Mouse (Mus musculus) midbrain, embryonic 13.5 days (tissue): Measurements from ENCODE around the gene Wdr91. TPM values are rescaled to one million over a fixed set of nuclear protein-coding genes. Genes with fewer than 3 reads are reported as not detected.

Source experiments
- ATAC-seq: fragments of 200-750 bp; cut with Nextera tagmentation; 2 replicates; pipeline ENCODE4 v1.8.0; 2017; ENCODE audit warnings: mild to moderate bottlenecking, moderate TSS enrichment, moderate library complexity
- H3K27ac ChIP-seq: fragments of 300-500 bp; sonication (generic); 2 replicates; pipeline ENCODE4 v1.5.1; 2015; ENCODE audit warnings: inconsistent platforms, mild to moderate bottlenecking, moderate library complexity
- H3K27me3 ChIP-seq: fragments of 300-500 bp; sonication (generic); 2 replicates; pipeline ENCODE4 v1.6.1; 2015; ENCODE audit warnings: mild to moderate bottlenecking, inconsistent platforms
- H3K36me3 ChIP-seq: fragments of 300-500 bp; sonication (generic); 2 replicates; pipeline ENCODE4 v1.6.1; 2015; ENCODE audit warnings: mild to moderate bottlenecking, inconsistent platforms
- H3K4me1 ChIP-seq: fragments of 300-500 bp; sonication (generic); replicated peaks from 2 replicates; pipeline ENCODE4 v1.6.1; 2015; ENCODE audit warnings: inconsistent platforms
- H3K4me2 ChIP-seq: fragments of 300-500 bp; sonication (generic); replicated peaks from 2 replicates; pipeline ENCODE4 v1.6.1; 2015; ENCODE audit warnings: moderate library complexity, mild to moderate bottlenecking, inconsistent platforms
- H3K4me3 ChIP-seq: fragments of 300-500 bp; sonication (generic); replicated peaks from 2 replicates; pipeline ENCODE4 v1.5.1; 2015; ENCODE audit warnings: mild to moderate bottlenecking, inconsistent platforms
- H3K9ac ChIP-seq: fragments of 300-500 bp; sonication (generic); replicated peaks from 2 replicates; pipeline ENCODE4 v1.6.1; 2015; ENCODE audit warnings: mild to moderate bottlenecking, inconsistent platforms
- H3K9me3 ChIP-seq: fragments of 300-500 bp; sonication (generic); 2 replicates; pipeline ENCODE4 v1.6.1; 2016; ENCODE audit warnings: mild to moderate bottlenecking, inconsistent platforms
- WGBS: fragments of 180-500 bp; shearing (Covaris S2); methylation state at CpG from one replicate; pipeline ENCODE4 v1.1.7; 2015; 5-methylcytosine and 5-hydroxymethylcytosine counted together
- polyA plus RNA-seq: library from polyadenylated mRNA; unstranded; fragments of >200 nt; fragmentation: Nextera tagmentation; extraction: Ambion mirVana; gene quantifications from 2 replicates; pipeline ENCODE4 v1.2.1, GENCODE M21; 2015

Gene Wdr91
- polyA plus RNA-seq, 1 experiment from 2014 or later = 12.0 TPM

DNA sequence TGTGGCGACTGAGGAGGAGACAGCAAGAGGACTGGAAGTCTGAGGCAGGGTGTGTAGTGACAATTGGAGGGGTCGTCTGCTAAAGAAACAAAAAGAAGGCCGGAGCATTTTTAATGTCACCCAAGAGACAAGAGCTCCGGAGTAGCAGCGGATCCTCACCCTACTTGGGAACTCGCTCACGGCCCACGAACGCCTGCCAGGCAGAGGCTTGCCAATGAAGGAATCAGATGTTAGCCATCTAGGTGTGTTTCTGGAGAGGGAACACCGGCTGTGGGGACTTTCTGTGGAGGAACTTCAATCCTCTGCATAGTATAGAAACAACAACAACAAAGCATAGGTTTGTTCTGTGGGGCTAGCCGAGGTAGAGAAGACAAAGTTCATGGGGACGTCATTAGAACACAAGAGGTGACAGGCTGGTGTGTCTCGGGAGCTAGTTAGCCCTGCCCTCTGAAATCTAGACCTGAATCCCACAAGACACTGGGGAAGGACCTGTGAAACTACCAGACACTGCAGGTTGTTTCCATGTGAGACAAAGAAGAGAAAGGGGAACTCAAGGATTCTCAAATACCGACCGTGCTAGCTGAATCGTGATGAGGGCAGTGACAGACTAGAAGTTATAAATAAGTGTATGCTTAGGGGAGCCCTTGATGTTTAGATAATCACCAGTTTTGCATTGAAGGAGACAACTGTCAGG, 43.2 kb downstream of the Wdr91 start:
- Histone ChIP-seq H3K4me2 (no peak overlapping the region), H3K9me3 (no peaks in the 10 kb centered on the region), H3K4me1 (peaks cover 8% of the 10 kb centered on the region; the same call in 1 of the 2 replicates), H3K4me3 (no peak overlapping the region), H3K27me3 (no peaks in the 10 kb centered on the region), H3K27ac (no peak overlapping the region), H3K9ac (no peak overlapping the region), H3K36me3 (0 out of 2 replicates have a peak, but pooled peaks cover under 1% of the 10 kb centered on the region)
- 78% methylated on average over 16 of the region's 16 CpGs for WGBS
- ATAC-seq = no peak

DNA sequence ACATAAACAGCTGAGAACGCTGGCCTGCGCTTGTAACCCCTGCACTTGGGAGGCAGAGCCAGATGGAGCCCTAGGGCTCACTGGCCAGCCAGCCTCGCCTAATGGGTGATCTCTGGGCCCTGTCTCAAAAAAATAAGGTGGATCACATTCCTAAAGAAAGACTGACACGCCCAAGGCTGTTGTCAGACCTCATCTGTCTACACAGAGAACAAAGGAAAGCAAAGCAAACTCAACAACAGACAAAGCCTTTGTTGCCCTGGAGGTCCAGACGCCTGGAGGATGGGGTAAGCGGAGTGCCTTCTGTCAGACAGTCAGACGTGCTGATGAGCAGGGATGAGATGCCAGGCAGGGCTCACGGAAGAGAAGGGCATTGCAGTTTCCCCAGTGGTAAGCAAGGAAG, 43.9 kb downstream of the Wdr91 start:
- no peak overlapping the region for H3K4me3 ChIP-seq
- no peaks in the 10 kb centered on the region for H3K9me3 ChIP-seq
- no peaks in the 10 kb centered on the region for H3K36me3 ChIP-seq
- no peak overlapping the region for H3K4me2 ChIP-seq
- no peaks in the 10 kb centered on the region for H3K27me3 ChIP-seq
- ATAC-seq = 0 out of 2 replicates have a peak, but pooled peaks have one; percentile 37
- H3K9ac ChIP-seq = no peak overlapping the region
- H3K4me1 ChIP-seq = peaks cover 8% of the 10 kb centered on the region; the same call in 1 of the 2 replicates
- WGBS = 51% methylated on average over 8 of the region's 8 CpGs
- no peak overlapping the region for H3K27ac ChIP-seq

DNA sequence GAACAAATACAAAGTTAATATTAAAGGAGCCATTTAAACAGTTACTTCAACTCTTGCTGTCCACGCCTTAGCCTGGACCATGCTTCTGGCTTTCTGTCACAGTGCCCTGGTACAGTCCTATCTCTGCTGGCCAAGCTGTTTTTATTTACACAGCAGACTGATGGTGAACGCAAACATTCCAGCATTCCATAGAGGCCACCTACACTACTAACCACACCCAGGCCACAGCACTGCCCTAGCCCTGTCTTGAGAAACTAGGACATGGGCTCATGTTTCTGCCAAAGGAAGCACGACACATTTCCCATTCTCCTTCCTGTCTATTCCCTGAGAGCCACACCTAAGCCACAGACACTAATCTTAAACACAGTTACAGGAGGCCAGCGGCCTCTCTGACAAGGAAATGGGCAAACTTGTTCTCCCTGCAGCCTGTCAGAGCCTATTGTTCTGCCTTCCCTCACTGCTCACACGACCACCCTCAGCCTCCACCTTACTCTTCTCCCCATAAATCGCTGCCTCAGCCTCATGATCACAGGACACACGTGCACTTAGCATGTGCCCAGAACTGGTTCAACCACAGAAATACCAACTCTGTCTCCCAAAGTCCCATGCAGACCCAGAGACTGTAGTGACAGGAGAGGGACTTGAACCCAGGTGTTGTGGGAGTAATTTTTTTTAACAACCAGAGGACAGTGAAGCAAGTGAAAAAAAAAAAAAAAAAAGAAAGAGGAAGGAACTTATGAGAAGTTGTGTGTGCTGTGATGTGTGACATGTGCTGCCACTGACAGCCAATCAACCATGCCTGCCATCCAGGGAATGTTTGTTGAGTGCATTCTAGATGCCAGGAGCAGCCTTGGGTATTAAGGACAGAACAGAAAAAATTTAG, 44.7 kb downstream of the Wdr91 start:
- H3K9ac ChIP-seq = no peak overlapping the region
- no peaks in the 10 kb centered on the region for H3K9me3 ChIP-seq
- no peak for ATAC-seq
- no peaks in the 10 kb centered on the region for H3K36me3 ChIP-seq
- no peak overlapping the region for H3K4me3 ChIP-seq
- H3K4me1 ChIP-seq = peaks cover 8% of the 10 kb centered on the region; the same call in 1 of the 2 replicates
- no peak overlapping the region for H3K27ac ChIP-seq
- 69% methylated on average over 7 of the region's 7 CpGs for WGBS
- H3K4me2 ChIP-seq = no peak overlapping the region
- no peaks in the 10 kb centered on the region for H3K27me3 ChIP-seq

DNA sequence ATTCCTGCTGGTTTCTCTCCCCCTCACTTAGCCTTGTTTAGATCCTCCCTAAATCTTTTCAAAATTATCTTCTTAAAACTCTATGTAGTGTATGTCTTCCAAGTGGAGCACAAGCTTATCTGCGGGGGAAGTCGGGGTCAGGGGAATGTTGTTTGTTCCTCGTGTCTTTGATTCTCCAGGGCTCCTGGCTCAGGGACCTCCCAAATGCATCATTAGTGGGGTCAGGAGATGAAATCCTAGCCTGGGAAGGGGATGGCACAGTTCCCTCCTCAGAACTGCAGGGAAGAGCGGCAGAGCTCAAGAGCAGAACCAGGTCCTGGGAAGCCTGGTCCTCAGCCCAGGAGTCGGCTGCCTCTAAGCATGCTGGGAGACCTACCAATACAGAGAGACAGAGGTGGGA, 45.5 kb downstream of the Wdr91 start:
- no peak overlapping the region for H3K4me2 ChIP-seq
- no peaks in the 10 kb centered on the region for H3K27me3 ChIP-seq
- ATAC-seq = no peak
- no peaks in the 10 kb centered on the region for H3K9me3 ChIP-seq
- H3K4me3 ChIP-seq = no peak overlapping the region
- H3K27ac ChIP-seq = no peak overlapping the region
- no peaks in the 10 kb centered on the region for H3K36me3 ChIP-seq
- peaks cover 8% of the 10 kb centered on the region; the same call in 1 of the 2 replicates for H3K4me1 ChIP-seq
- H3K9ac ChIP-seq = no peak overlapping the region
- 78% methylated on average over 5 of the region's 5 CpGs for WGBS

DNA sequence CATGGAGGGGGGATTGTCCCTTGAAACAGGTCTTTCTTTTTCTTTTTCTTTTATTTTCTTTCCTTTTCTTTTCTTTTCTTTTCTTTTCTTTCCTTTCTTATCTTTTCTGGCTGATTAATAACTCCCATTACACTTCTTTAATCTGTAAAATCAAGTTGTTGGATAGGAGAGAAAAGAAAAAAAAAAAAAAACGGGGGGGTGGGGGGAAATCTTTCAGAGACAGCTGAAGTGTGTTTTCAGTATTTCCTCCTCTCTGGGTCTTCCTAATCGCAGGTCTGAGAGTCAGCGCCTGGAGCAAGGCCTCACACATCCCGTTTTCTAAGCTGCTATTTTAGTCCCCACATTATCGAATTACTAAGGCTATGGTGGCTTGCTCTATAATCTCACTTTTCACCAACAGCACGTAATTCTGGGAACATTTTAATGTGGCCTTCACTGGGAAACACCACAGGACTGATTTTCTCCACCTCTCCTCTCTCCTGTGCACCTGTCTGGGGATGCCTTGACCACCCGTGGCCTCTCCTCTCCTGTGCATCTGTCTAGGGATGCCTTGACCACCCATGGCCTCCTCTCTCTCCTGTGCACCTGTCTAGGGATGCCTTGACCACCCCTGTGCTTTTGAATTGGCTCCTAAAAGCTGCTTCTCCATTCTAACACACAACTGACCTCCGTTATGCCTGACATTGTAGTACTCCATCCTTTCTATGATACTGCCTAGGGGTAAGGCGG, 46.7 kb downstream of the Wdr91 start:
- Histone ChIP-seq H3K9me3 (no peaks in the 10 kb centered on the region), H3K9ac (no peak overlapping the region), H3K4me3 (no peak overlapping the region), H3K27me3 (no peaks in the 10 kb centered on the region), H3K36me3 (no peaks in the 10 kb centered on the region), H3K4me2 (no peak overlapping the region), H3K27ac (no peak overlapping the region), H3K4me1 (peaks cover 8% of the 10 kb centered on the region; the same call in 1 of the 2 replicates)
- no peak for ATAC-seq
- 75% methylated on average over 9 of the region's 9 CpGs for WGBS

DNA sequence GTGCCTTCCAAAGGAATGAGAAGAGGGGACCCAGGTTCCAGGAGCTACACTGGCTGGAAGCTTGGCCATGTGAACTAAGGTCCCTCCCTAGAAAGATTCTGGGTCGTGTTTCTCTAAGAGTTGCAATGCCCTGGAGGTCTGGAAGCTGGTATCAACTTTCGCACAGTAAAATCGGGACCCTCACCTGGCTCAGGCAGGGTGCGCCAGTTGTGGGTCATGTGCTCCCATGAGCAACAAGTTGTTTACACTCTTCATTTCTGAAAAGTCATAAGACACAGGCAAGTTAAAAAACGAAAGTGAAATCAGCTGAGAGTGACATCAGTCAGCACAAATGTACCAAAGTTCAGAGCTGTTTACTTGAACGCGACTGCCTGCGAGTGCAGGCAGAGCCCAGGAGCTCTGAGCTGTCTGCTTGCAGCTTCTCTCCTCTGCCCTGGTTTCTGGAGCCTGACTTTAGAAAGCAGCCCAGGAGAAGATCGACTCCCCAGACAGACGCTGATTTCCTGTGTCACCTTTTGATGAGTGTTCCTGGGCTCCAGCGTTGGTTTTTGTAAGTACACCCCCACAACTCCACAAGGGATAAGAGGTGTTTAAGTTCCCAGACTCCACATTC, 47.8 kb downstream of the Wdr91 start, which contains the start of gene Tmem140:
TSS of gene Tmem140 (plus strand) at position 356 of the 613 bp plus-strand sequence.
- 71% methylated on average over 11 of the region's 11 CpGs for WGBS
- Histone ChIP-seq H3K4me1 (peaks cover 8% of the 10 kb centered on the region; the same call in 1 of the 2 replicates), H3K27me3 (no peaks in the 10 kb centered on the region), H3K27ac (no peak within 1 kb of the TSS), H3K9ac (no peak within 1 kb of the TSS), H3K9me3 (no peaks in the 10 kb centered on the region), H3K4me3 (no peak within 1 kb of the TSS), H3K36me3 (no peaks in the 10 kb centered on the region), H3K4me2 (no peak within 1 kb of the TSS)
- ATAC-seq = no peak

DNA sequence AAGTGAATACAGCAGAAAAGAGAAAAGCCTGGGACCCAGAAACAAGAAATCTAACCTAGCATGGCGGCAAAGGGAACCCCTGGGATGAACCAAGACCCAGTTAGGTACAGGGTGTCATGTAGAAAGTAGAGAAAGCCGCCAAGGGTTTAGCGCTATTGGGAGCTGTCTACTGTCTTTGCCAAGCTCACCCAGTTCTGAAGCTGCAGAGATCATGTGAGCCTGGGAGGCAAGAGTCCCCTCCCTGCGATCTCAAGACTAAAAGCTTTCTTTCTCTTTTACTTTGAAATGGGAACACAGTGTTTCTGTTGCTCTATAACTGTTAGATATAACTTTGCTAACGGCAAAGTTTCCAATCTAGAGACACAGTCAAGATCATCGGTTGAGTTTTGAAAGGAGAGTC, 48.3 kb downstream of the Wdr91 start:
- WGBS = 93% methylated on average over 6 of the region's 6 CpGs
- peaks cover 8% of the 10 kb centered on the region; the same call in 1 of the 2 replicates for H3K4me1 ChIP-seq
- no peaks in the 10 kb centered on the region for H3K36me3 ChIP-seq
- H3K9me3 ChIP-seq = no peaks in the 10 kb centered on the region
- no peak for ATAC-seq
- H3K27ac ChIP-seq = no peak overlapping the region
- H3K27me3 ChIP-seq = no peaks in the 10 kb centered on the region
- H3K4me3 ChIP-seq = no peak overlapping the region
- H3K9ac ChIP-seq = no peak overlapping the region
- H3K4me2 ChIP-seq = no peak overlapping the region

DNA sequence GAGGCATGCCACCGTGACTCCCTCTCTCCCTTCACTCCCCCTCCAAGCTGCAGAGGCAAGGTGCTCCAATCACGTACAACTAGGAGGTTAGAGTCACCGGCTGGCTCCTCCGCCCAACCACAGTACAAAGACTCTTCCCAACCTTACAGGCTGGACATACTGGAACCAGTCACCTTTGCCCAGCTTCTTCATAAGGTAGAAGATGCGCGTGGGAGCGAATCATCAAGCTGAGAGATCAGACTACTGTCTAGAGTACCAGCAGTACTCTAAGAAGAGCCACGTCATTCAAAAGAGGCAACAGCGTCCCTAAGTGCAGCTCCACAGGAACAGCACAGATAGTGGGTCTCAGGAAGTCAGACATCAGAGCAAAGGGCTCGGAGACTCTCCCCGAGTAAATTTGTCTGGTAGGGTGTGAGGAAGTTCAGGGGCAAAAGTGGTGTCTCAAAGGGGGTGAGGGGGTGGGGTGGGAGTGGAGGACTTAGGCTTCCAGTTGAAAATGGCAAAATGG, 49.1 kb downstream of the Wdr91 start:
- Histone ChIP-seq H3K4me2 (no peak overlapping the region), H3K27me3 (no peaks in the 10 kb centered on the region), H3K36me3 (no peaks in the 10 kb centered on the region), H3K4me3 (no peak overlapping the region), H3K4me1 (peaks cover under 1% of the 10 kb centered on the region; the same call in 1 of the 2 replicates), H3K27ac (no peak overlapping the region), H3K9me3 (no peaks in the 10 kb centered on the region), H3K9ac (no peak overlapping the region)
- 94% methylated on average over 11 of the region's 11 CpGs for WGBS
- ATAC-seq = no peak

DNA sequence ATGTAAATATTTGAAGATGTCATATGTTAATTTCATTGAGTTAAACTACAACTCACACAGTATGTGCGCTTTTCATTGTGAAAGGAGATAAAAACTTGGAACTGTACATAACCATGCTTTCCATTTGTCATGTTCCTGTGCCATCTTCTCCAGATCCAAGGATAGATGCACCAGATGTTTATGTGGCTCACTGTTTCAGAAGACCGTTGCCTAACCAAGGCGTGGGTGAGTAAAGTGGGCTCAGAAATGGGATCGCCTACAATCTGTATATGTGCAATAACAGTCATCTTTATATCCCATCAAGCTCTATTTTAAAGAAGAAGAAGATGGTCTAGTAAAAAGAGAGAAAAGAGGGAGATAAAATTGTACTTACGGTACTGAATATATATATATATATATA, 78.3 kb downstream of the Wdr91 start:
- H3K27ac ChIP-seq = no peak overlapping the region
- ATAC-seq = no peak
- no peak overlapping the region for H3K9ac ChIP-seq
- no peaks in the 10 kb centered on the region for H3K9me3 ChIP-seq
- 96% methylated on average over 5 of the region's 5 CpGs for whole genome bisulfite sequencing
- no peak overlapping the region for H3K4me3 ChIP-seq
- H3K27me3 ChIP-seq = no peaks in the 10 kb centered on the region
- H3K36me3 ChIP-seq = no peaks in the 10 kb centered on the region
- no peaks in the 10 kb centered on the region for H3K4me1 ChIP-seq
- no peak overlapping the region for H3K4me2 ChIP-seq
